Mouse (Mus musculus): ENCODE results near the gene Col18a1. TPM values are rescaled to one million over a fixed set of nuclear protein-coding genes. Genes with fewer than 3 reads are reported as not detected.
"Not testable (repeated sequence)": the region's sequence is repeated elsewhere in the genome, so short reads cannot be mapped to it uniquely, and the experiment has no call there.

Gene Col18a1
- total RNA-seq, 1 experiment: 414 TPM

DNA sequence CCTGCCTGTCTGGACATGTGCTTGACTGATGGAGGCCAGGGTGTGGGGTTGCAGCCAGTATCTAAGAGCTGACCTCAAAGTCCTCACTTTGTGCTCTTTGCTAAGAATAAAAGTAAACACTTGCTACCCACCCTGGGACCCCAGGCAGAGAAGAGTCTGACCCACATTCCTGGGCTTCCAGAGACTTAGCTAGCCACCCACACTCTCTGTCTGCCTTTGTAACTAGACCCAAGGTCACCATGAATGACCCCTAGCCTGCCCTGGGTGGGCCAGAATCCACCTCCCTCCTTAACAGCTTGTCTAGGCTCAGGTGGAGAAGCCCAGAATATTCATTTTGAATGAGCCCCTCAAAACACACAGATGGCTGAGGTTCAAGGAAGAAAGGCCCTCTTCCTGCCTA, 28.0 kb downstream of the Col18a1 start:
- Histone ChIP-seq H3K4me3 (ENCODE audit: insufficient read depth in 1 of 2, low read depth in 1 of 2, low read length in 2 of 2, poor library complexity in 1 of 2, severe bottlenecking in 1 of 2) (no peak overlapping the region), H3K9ac (ENCODE audit: insufficient read depth, low read depth, low read length, poor library complexity, severe bottlenecking) (no peak overlapping the region), H3K9me3 (ENCODE audit: control insufficient read depth, insufficient read depth, low read depth, low read length) (no peaks in the 10 kb centered on the region), H3K27ac (ENCODE audit: insufficient read depth, low read depth, low read length, poor library complexity, severe bottlenecking) (peak overlapping the region; percentile 22; the same call in 1 of the 2 replicates), H3K36me3 (ENCODE audit: control insufficient read depth, insufficient read depth, low read length, poor library complexity, severe bottlenecking) (peaks cover 16% of the 10 kb centered on the region; the same call in 1 of the 2 replicates), H3K4me1 (ENCODE audit: control insufficient read depth in 2 of 2, insufficient read depth in 2 of 2, low read length in 2 of 2, poor library complexity in 1 of 2) (peaks cover 10 to 52% of the 10 kb centered on the region in 2 experiments)
- in situ Hi-C loops (cut with MboI; ENCODE audit: low sequenced_read_pairs in 2 of 2, unreplicated experiment in 2 of 2): loop anchor here in 1 of 2 experiments (10.0 kb wide), 1 partner anchor 116 kb away; the partner anchor contains the start of gene Pofut2
- DNase-seq (ENCODE audit: low read depth, low spot score): no peak
- TF ChIP-seq CHD2 (IDR thresholded peaks at IDR 0.05; ENCODE audit: low read depth, low read length) (no peak), ZNF384 (IDR thresholded peaks at IDR 0.05; ENCODE audit: low read depth, low read length) (no peak), HCFC1 (IDR thresholded peaks at IDR 0.05; ENCODE audit: borderline replicate concordance, insufficient read depth, low read length) (no peak), MAFK (IDR thresholded peaks at IDR 0.05; ENCODE audit: insufficient read depth, low read depth, low read length) (no peak), ZC3H11A (IDR thresholded peaks at IDR 0.05; ENCODE audit: borderline replicate concordance, low read depth, low read length) (no peak)

DNA sequence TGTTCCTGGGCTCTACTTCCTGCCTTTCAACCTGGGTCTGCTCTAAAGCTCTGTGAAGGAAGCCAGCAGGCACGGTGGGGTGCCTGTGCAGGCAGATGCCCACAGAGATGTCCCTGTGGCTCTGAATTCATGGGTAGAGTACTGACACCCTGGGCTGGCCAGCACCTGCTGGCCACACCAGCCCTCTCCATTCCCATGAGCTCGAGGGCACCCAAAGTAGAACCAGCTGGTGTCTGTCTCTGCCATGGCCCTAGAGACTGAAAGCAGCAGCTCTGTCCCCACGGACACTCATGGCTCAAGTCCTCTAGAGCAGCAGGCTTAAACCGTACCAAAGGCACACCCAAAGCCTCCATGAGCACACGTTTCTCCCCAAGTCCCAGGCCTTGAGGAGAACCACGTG, 30.1 kb downstream of the Col18a1 start:
- no peak for TF ChIP-seq ZC3H11A (IDR thresholded peaks at IDR 0.05; ENCODE audit: borderline replicate concordance, low read depth, low read length)
- no peak for TF ChIP-seq HCFC1 (IDR thresholded peaks at IDR 0.05; ENCODE audit: borderline replicate concordance, insufficient read depth, low read length)
- TF ChIP-seq ZNF384 (IDR thresholded peaks at IDR 0.05; ENCODE audit: low read depth, low read length): no peak
- no peak for TF ChIP-seq CHD2 (IDR thresholded peaks at IDR 0.05; ENCODE audit: low read depth, low read length)
- no peak for TF ChIP-seq MAFK (IDR thresholded peaks at IDR 0.05; ENCODE audit: insufficient read depth, low read depth, low read length)
- no peak for DNase-seq (ENCODE audit: low read depth, low spot score)
- no peak overlapping the region; the same call in 1 of the 2 replicates for H3K9ac ChIP-seq (ENCODE audit: insufficient read depth, low read depth, low read length, poor library complexity, severe bottlenecking)
- in situ Hi-C loops (cut with MboI; ENCODE audit: low sequenced_read_pairs in 2 of 2, unreplicated experiment in 2 of 2): loop anchor here in 1 of 2 experiments (10.0 kb wide), 1 partner anchor 119 kb away; the partner anchor contains the start of gene Pofut2
- no peak overlapping the region for H3K4me3 ChIP-seq (ENCODE audit: insufficient read depth in 1 of 2, low read depth in 1 of 2, low read length in 2 of 2, poor library complexity in 1 of 2, severe bottlenecking in 1 of 2)
- peaks cover 13% of the 10 kb centered on the region; the same call in 1 of the 2 replicates for H3K36me3 ChIP-seq (ENCODE audit: control insufficient read depth, insufficient read depth, low read length, poor library complexity, severe bottlenecking)
- 0 out of 2 replicates have a peak overlapping the region, but pooled peaks have one; percentile 6 for H3K27ac ChIP-seq (ENCODE audit: insufficient read depth, low read depth, low read length, poor library complexity, severe bottlenecking)
- H3K4me1 ChIP-seq (ENCODE audit: control insufficient read depth in 2 of 2, insufficient read depth in 2 of 2, low read length in 2 of 2, poor library complexity in 1 of 2): peaks cover 8 to 56% of the 10 kb centered on the region in 2 experiments
- no peaks in the 10 kb centered on the region for H3K9me3 ChIP-seq (ENCODE audit: control insufficient read depth, insufficient read depth, low read depth, low read length)

DNA sequence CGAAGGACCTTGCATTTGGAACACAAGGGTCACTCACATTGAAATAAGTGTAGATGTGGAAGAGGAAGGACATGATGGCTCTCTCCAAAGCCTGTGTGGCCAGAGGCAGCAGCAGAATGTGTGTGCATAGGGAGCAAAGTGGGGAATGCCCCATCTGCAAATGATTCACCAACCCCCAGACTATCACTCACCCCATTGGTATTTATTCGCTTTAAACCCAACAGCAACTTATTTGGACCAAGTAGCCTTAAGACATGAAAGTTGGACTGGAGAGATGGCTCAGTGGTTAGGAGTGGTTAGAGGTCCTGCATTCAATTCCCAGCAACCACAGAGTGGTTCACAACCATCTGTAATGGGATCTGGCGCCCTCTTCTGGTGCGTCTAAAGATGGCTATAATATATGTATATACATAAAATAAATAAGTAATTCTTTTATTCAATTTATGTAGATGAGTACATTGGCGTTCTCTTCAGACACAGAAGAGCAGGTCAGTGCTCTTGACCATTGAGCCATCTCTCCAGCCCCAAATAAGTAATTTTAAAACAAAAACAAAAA, 31.0 kb downstream of the Col18a1 start:
- in situ Hi-C loops (cut with MboI; ENCODE audit: low sequenced_read_pairs in 2 of 2, unreplicated experiment in 2 of 2): loop anchor here in 1 of 2 experiments (10.0 kb wide), 1 partner anchor 119 kb away; the partner anchor contains the start of gene Pofut2
- H3K9me3 ChIP-seq (ENCODE audit: control insufficient read depth, insufficient read depth, low read depth, low read length): no peaks in the 10 kb centered on the region
- no peak overlapping the region for H3K4me3 ChIP-seq (ENCODE audit: insufficient read depth in 1 of 2, low read depth in 1 of 2, low read length in 2 of 2, poor library complexity in 1 of 2, severe bottlenecking in 1 of 2)
- H3K4me1 ChIP-seq (ENCODE audit: control insufficient read depth in 2 of 2, insufficient read depth in 2 of 2, low read length in 2 of 2, poor library complexity in 1 of 2): peaks cover 8 to 60% of the 10 kb centered on the region in 2 experiments
- H3K27ac ChIP-seq (ENCODE audit: insufficient read depth, low read depth, low read length, poor library complexity, severe bottlenecking): peak overlapping the region; percentile 48; the same call in 1 of the 2 replicates
- TF ChIP-seq MAFK (IDR thresholded peaks at IDR 0.05; ENCODE audit: insufficient read depth, low read depth, low read length): no peak
- no peak for TF ChIP-seq ZNF384 (IDR thresholded peaks at IDR 0.05; ENCODE audit: low read depth, low read length)
- TF ChIP-seq ZC3H11A (IDR thresholded peaks at IDR 0.05; ENCODE audit: borderline replicate concordance, low read depth, low read length): no peak
- TF ChIP-seq HCFC1 (IDR thresholded peaks at IDR 0.05; ENCODE audit: borderline replicate concordance, insufficient read depth, low read length): no peak
- no peak for TF ChIP-seq CHD2 (IDR thresholded peaks at IDR 0.05; ENCODE audit: low read depth, low read length)
- DNase-seq (ENCODE audit: low read depth, low spot score): no peak
- H3K9ac ChIP-seq (ENCODE audit: insufficient read depth, low read depth, low read length, poor library complexity, severe bottlenecking): no peak overlapping the region
- peaks cover 13% of the 10 kb centered on the region; the same call in 1 of the 2 replicates for H3K36me3 ChIP-seq (ENCODE audit: control insufficient read depth, insufficient read depth, low read length, poor library complexity, severe bottlenecking)

DNA sequence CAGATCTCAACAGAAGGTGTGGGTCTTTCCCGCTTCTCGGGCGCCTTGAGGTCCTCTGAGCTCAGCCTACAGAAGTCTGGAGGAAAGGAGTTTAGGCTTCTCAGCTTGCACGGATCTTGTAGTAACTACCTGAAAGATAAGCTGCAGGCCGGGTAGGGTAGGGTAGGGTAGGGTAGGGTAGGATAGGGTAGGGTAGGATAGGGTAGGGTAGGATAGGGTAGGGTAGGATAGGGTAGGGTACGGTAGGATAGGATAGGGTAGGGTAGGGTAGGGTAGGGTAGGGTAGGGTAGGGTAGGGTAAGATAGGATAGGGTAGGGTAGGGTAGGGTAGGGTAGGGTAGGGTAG, 31.6 kb downstream of the Col18a1 start:
- not testable (repeated sequence) for H3K9ac ChIP-seq (ENCODE audit: insufficient read depth, low read depth, low read length, poor library complexity, severe bottlenecking); H3K4me3 ChIP-seq (ENCODE audit: insufficient read depth in 1 of 2, low read depth in 1 of 2, low read length in 2 of 2, poor library complexity in 1 of 2, severe bottlenecking in 1 of 2); DNase-seq (ENCODE audit: low read depth, low spot score); H3K9me3 ChIP-seq (ENCODE audit: control insufficient read depth, insufficient read depth, low read depth, low read length)
- peaks cover 8 to 63% of the 10 kb centered on the region in 2 experiments for H3K4me1 ChIP-seq (ENCODE audit: control insufficient read depth in 2 of 2, insufficient read depth in 2 of 2, low read length in 2 of 2, poor library complexity in 1 of 2)
- in situ Hi-C loops (cut with MboI; ENCODE audit: low sequenced_read_pairs in 2 of 2, unreplicated experiment in 2 of 2): loop anchor here (5.0 to 10.0 kb wide), 2 partner anchors 118 to 120 kb away; partner anchors contain the start of gene Pofut2 (in 1 of the 2)
- peak overlapping the region; percentile 48; the same call in 1 of the 2 replicates for H3K27ac ChIP-seq (ENCODE audit: insufficient read depth, low read depth, low read length, poor library complexity, severe bottlenecking)
- peaks cover 10% of the 10 kb centered on the region; the same call in 1 of the 2 replicates for H3K36me3 ChIP-seq (ENCODE audit: control insufficient read depth, insufficient read depth, low read length, poor library complexity, severe bottlenecking)

Data from ES-E14 (cell line).